Mouse (Mus musculus) neural tube, embryonic 10.5 days (tissue): ENCODE measurements around the gene Rexo2.
"Not testable (repeated sequence)": the region's sequence is repeated elsewhere in the genome, so short reads cannot be mapped to it uniquely, and the experiment has no call there.

Experiments
- DNase-seq: peaks from one replicate; pipeline ENCODE4 v3.0.0-alpha.2; 2017; ENCODE audit warnings: low spot score; ENCODE audit errors: extremely low spot score

The Rexo2 gene

DNA sequence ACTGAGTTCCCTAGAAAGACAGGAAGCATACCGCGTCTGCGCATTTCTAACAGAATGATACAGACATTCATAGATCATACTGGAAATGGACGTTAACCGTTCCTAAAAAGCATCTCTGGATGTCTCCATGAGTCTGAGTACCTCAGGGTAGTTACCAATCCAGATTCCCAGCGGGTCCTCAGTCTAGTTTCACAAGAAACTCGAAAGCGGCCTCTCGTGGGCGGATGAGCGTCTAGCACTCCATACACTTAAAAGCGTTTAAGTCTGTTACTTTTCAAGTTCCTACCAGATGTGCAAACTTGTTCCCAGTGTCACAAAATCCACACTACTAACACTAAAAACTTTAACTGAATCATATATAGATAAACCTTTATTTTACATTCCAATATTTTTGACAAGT is 7.3 kb downstream of the Rexo2 start:
- no peak for DNase-seq

DNA sequence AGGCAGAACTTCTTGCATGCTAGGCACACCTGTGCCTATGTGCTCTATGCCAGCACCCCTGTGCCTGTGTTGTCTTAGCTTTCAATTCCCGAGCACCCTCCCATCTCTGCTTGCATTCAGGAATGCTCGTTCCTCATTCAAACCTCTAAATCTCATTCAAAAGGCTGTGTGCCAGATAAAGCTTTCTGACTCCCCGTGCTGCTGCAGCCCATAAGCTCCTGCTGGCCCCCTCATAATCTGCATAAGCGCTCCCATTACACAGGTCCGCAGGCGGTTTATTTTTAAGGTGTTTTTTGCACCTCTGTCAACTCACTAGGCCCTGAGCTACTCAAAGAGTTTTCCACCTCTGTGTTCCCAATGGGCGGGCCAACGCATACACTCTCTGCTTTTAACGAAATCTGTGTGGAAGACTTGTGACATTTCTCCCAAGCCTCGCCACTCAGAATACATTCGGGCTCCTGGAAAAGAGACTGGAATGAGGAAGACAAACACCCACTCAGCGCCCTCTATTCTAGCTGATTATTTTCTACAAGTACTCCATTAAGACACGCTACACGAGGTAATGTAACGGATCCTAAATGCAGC is 7.9 kb downstream of the Rexo2 start:
- no peak for DNase-seq

DNA sequence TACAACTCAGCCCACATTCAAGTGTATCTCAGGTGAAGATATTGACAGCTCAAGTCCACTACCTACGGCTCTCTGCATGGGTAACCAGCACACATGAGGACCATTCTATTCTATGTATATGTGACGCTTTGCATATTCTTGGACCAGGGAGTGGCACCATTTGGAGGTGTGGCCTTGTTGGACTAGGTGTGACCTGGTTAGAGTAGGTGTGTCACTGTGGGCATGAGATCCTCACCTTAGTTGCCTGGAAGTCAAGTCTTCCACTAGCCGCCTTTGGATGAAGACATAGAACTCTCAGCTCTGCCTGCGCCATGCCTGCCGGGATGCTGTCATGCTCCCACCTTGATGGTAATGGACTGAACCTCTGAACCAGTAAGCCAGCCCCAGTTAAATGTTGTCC is 13.0 kb downstream of the Rexo2 start:
- DNase-seq: not testable (repeated sequence)

DNA sequence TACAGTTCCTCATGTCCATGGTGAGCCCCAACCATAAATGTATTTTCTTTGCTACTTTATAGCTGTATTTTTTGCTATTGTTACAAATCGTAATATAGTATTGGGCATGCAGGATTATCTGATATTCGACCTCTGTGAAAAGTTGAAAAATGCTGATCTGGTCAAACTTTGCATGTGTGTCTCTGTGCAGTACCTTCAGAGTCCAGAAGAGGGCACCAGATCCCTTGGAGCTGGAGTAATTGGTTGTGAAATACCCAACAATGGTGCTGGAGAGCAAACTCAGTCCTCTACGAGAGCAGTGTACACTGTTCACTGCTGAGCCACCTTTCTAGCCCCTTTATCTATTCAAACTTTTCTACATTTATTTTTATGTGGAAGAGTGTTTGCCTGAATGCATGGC is 13.6 kb downstream of the Rexo2 start:
- peak; percentile 68 for DNase-seq

DNA sequence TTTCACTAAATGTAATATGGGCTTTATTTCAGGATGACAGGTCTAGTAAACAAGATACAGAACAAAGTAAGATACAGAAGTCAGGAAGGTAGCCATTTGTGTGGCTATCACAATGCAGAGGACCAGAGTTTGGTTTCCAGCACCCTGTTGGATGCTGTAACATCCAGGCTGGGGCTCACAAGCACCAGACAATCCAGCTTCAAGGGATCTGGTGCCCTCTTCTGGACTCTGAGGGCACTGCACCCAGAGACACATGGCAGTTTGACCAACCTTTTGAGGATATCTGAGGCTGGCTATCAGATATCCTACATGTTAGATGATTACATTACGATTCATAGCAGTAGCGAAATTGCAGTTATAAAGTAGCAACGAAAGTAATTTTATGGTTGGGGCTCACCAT is 14.8 kb downstream of the Rexo2 start:
- DNase-seq: no peak

DNA sequence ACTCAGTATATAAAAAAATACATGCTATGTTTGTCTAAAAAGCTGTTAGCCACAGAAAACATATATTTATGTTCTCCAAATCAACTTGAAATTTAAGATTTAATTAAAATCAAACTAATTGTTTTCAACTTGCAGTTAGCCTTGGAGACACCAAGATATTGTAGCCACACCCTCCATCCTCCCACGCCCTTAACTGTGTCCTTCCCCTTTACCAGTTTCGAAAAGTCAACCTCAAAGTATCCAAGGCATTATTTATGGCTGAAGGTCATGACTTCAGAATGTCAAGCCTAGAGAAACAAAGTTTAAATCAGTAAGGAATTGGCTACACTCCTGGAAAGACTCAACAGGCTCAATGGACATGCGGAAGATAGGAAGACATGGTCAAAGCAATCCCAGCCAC is 18.9 kb downstream of the Rexo2 start:
- DNase-seq: no peak

DNA sequence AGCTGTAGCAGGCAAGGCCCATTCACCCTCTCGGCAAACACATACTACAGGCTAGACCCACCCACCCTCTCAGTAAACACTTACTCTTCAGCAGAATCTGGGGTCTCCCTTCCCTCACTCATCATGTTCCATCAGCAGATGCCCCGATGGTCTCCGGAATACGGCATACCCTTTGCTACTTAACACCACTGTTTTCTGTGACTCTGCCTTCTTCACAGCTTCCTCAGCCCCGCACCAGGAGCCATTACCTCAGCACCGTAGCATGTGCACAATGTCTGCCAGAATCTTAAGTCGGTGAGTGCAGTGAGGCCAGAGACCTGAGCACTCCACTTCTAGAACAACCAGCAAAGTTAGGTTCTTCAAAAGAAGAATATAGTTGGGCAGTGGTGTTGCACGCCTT is 19.7 kb downstream of the Rexo2 start:
- no peak for DNase-seq

DNA sequence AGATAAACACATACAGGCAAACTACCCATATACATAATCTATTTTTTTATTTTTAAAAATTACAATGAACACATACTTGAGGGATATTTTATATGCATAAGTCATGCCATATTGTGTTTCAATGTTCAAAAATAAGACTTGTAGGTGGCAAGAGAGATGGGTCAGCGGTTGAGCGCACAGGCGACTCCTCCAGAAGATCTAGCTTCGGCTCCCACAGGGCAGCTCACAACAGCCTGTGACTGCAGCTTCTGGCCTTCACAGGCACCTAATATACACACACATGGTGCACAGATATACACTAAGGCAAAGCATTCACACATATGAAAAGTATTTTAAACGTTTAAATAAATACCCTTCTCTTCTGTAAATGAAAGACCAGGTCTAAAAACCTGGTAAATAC is 21.0 kb downstream of the Rexo2 start:
- no peak for DNase-seq

DNA sequence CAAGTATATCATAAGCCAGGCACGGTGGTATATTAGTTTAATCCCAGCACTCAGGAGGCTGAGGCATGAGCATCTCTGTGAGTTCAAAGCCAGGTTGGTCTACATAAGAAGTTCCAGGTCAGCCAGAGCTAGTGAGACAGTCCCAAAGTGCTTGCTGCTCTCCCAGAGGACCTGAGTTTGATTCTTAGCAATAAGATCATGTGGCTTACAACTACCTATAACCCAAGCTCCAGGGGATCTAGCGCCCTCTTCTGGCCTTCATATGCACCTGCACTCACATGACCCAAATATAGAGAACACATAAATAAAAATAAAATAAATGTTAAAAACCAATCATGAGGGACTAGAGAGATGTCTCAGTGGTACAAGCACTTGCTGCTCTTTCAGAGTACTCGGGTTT is 21.5 kb downstream of the Rexo2 start:
- DNase-seq: no peak

DNA sequence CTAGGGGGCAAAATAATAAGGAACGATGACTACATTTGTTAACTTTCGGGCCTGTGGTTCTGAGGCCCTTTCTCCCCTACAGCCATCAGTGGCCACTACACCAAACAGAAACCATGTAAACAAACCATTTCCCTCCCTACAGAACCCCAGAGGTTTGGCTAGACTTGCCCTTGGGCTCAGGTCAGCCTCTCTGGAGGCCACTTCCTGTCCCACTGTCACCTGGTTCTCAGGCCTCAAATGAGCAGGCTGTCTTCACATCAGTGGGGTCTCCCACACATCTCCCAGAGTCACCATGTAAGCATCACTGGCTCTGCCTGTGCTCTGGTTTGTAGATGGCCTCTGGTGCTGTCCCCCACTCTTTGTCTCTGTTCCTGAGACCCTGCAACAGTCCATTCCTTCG is 24.5 kb downstream of the Rexo2 start:
- no peak for DNase-seq

DNA sequence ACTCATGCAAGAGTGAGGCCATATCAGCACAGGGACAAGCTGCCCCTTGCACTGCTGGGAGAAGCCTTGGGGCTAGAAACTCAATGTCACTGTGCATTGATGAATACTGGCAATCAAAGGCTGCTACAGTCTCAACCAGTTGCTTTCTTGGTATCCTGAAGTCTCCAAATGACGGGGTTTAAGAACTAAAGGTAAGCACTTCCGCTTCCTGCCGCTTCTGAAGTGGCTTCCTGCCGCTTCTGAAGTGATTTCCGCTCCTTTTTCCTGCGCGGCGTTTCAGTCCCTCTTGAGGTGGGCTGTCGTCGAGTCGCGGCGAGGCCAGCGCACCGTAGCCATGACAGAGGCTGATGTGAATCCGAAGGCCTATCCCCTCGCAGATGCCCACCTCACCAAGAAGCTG is 30.4 kb downstream of the Rexo2 start:
- no peak for DNase-seq

DNA sequence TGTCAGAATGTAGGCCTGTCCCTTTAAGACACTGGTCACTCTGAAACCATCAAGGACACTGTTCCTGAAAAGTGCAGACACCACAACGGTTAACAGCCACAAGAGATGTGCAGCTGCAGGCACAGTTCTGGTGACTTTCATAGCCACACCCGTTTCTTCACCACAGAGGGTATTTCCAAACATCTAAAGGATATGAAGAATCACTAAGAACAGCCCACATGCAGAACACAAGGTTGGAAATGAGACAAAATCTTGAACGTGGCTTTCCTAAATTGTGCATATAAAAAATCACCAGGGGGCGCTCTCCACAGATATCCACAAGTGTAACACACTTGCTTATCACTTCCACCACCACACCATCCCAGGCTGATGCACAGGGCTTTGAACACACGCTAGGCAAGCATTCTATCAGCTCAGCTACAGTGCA is 32.6 kb downstream of the Rexo2 start:
- no peak for DNase-seq

DNA sequence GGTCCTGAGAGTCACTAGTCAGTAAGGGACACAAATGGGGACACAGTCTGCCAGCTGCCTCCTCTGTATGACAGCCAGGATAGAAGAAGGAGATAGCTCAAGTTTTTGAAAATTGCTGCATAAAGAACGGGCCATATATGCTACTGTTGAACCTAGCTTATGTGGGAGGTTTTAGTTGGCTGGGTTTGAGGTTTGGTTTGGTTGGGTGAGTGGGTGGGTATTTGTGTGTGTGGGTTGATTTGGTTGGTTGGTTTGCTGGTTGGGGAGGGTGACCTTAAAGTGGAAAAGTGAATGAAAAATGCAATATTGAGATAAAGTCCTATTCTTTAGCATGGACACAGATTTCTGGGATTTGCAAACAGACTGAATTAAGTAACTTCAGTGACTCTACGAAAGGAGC is 35.6 kb downstream of the Rexo2 start:
- no peak for DNase-seq

DNA sequence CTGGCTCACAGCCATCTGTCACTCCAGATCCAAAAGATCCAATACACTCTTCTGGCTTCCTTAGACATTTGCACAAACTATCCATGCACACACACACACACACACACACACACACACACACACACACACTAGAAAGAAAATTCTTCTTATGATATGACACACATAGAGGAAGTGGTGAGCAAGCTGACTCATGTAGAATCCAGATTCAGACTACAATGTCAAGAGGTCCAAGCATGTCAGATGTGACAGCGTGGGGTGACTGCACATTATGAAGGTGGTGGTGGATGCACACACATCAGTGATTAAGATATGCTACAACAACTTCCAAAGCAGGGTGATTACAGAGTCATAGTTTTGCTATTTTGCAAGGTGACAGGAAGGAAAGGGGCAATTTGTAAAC is 36.5 kb downstream of the Rexo2 start:
- DNase-seq: no peak

DNA sequence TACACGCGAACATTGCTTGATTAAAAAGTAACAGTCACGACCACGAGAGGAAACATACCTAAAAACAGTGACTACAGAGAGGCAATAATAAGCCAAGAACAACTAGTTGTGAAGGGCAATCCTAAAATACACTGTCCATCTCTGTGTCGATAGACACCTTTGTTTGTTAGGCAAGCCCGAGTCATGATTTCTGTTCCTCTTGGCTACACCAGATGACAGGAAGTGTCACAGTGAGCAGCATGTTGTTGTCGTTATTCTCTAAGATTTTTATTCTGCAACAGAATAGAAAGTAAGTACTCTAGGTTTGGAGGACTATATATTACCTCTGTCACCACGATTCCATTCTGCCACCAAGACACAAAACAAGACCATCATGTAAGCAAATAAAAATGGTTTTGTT is 48.0 kb downstream of the Rexo2 start:
- no peak for DNase-seq

DNA sequence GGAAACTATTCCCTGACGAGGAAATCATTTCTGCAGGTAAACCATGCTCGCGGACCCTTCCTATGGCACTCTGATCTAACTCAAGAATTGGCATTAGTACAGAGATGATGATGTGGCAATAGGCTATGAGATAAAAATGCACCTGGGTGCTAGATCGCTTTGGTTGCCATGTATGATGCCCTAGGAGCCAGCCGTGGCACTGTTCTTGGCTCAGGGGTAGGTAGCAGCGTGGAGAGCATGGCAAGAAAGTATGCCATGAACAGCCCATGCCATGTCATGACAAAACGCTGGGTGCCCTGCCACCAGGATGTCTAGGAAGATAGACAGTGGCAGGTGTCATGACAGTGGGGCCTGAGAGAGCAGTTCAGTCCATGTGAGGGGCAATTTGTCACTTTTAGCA is 53.2 kb downstream of the Rexo2 start:
- DNase-seq: no peak

DNA sequence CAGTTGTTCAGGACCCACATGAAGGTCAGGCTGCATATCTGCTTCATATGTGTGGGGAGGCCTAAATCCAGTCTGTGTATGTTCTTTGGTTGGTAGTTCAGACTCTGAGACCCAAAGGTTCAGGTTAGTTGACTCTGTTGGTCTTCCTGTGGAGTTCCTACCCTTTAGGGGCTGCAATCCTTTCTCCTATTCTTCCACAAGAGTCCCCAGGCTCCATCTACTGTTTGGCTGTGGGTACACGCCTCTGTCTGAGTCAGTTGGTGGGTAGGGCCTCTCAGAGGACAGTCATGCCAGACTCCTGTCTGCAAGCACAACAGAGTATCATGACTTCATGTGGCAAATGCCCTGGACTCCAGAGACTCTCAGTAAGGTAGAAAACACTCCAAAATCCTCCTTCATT is 57.2 kb downstream of the Rexo2 start:
- DNase-seq: no peak

DNA sequence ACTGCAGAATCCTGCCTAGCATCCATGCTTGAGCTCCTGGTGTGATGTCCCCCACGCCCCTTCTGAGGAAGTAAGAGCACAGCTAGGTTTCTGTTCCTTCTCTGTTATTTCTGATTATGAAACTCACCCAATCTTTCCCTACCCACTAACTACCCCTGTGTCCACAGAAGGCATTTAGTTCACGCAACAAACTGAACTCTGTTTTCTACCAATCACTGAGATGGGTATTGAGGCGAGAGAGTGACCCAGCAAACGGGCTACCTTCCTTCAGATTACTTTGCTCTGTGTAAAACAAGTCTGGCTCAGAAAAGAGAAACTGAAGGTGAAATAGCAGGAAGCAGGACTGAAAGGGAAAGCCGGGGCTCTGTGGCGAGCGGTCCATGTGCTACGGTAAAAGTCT is 58.0 kb downstream of the Rexo2 start:
- DNase-seq: no peak

DNA sequence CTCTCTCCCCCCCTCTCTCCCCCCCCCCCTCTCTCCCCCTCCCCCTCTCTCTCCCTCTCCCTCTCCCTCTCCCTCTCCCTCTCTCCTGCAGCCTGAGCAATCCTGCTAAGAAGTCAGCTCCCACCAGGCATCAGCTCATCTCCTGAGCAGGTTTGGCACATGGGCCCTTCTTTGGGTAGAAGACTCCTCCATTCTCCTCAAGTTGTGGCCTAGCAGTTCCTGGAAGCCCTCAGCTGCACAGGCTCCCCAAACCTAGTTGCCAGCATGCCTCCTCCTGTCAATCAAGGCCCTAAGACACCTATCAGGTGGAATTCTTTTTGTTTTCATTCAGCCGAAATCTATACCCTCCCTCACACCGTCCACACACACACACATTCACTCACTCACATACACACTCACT is 58.9 kb downstream of the Rexo2 start:
- DNase-seq: no peak

DNA sequence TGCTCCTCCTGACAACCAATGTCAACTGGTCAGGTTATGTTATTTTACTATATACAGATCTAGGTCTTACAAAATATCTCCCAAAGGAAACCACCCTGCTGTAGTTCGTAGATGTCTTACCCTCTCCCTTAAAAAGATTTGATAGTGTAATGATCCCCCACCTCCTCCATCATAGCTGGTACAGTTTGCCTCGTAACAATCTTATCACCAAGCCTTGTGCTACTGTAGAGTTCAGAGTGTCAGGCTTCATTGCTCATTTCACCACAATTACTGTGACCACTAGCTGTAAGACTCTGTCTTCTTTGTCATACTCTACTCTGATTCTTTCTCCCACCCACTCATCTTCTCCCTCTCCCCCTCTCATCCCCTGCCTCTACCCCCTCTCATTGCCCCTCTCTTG is 59.4 kb downstream of the Rexo2 start:
- no peak for DNase-seq

DNA sequence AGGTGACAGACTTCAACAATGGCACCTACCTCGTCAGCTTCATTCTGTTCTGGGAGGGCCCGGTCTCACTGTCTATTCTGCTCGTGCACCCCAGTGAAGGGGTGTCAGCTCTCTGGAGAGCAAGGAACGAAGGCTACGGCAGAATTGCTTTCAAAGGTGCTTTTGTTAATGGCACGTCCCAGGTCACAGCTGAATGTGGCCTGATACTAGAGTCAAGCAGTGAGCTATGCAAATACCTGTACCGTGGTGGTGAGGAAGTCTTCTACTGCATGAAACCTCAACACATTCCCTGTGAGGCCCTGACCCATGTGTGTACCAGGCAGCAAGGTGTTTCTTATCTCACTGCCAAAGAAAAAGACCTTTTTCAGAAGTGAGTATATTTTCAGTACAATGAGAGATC is 60.0 kb downstream of the Rexo2 start:
- DNase-seq: no peak

DNA sequence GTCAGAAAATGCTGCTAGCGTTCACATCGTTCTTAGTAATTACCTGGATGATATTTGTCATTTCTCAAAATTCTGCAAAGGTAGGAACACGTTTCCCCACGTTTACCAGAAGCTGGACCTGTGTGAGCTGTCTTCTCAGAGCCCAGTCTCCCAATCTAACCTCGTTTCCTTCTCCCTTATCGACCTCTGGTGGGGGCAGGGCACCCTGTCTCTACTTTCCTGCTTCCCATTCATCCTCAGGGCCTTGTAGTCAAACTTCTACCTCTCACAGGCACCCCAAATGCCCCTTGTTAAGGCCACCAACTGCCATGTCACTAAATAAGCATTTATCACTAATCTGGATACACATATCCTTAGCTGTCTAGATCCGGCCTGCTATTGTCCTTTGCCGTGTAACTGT is 61.6 kb downstream of the Rexo2 start:
- DNase-seq: no peak
